Mouse (Mus musculus) limb, embryonic 10.5 days (tissue): ENCODE measurements at regions not wholly inside any gene's neighbourhood (a gene's known extent, or its start where the extent isn't known, plus 50 kb on each side); places are given as distances from the start of the nearest gene placed in this dataset.

Experiments
- DNase-seq: peaks from one replicate; pipeline ENCODE4 v3.0.0-alpha.2; 2017; ENCODE audit warnings: low spot score
- H3K27ac ChIP-seq: fragments of 300-500 bp; sonication (generic); 2 replicates; pipeline ENCODE4 v1.5.1; 2016; ENCODE audit warnings: mild to moderate bottlenecking
- H3K27me3 ChIP-seq: fragments of 300-500 bp; sonication (generic); 2 replicates; pipeline ENCODE4 v1.6.1; 2016; ENCODE audit warnings: low read depth, mild to moderate bottlenecking; ENCODE audit not compliant: poor library complexity, severe bottlenecking
- H3K36me3 ChIP-seq: fragments of 300-500 bp; sonication (generic); 2 replicates; pipeline ENCODE4 v1.6.1; 2016; ENCODE audit warnings: mild to moderate bottlenecking, moderate library complexity
- H3K4me1 ChIP-seq: fragments of 300-500 bp; sonication (generic); 2 replicates; pipeline ENCODE4 v1.6.1; 2016
- H3K4me3 ChIP-seq: fragments of 300-500 bp; sonication (generic); 2 replicates; pipeline ENCODE4 v1.5.1; 2016; ENCODE audit warnings: mild to moderate bottlenecking, moderate library complexity
- H3K9me3 ChIP-seq: fragments of 300-500 bp; sonication (generic); replicated peaks from 2 replicates; pipeline ENCODE4 v1.6.1; 2016; ENCODE audit warnings: mild to moderate bottlenecking
- WGBS: fragments of 180-500 bp; shearing (Covaris S2); methylation state at CpG from one replicate; pipeline ENCODE4 v1.1.7; 2016; 5-methylcytosine and 5-hydroxymethylcytosine counted together

DNA sequence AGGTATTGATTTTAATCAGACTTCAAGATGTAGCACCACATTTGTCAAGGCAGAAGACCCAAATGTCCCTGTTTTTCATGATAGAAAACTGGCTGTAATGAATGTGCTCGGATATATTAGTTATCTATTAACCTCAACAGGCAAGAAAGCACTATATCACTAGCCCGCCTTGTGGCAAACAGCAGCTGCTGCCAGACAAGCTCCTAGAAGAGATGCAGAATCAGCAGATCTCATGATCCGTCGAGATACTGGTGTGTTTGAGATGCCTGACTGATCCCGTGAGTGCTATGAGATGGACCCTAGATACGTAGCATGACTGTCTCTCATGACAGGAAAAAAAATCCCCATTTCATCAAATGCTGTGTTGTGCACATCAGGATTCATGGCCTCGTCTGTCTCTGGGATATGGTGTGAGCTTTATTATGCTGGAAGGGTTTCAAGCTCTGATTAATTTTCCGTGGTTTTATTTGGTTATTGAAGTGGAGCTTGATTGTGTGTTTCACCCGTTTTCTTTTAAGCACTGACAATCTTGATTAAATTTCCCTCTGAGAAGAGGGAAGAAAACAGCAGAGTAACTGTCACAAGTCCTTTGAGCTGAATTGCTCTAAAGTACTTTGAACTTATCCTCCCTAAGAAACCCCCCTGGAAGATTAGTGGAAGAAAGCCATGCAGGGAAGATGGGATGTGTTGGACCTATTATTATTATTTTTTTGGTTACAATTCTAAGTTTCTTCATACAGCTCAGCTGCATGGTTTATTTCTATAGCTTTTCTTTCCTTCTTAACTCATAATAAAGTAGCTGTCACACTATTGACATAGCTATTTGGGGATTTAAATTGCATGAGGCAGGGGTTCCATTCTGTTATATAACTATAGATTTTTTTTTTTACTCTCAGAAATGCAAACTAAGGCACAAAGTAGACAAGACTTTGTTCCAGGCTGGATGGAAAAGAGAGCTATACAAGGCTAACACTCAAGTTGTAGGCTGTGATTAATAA, 287.4 kb upstream of the Frg1 start:
- Histone ChIP-seq H3K27me3 (no peaks in the 10 kb centered on the region), H3K4me3 (no peak overlapping the region), H3K4me1 (no peaks in the 10 kb centered on the region), H3K9me3 (no peaks in the 10 kb centered on the region), H3K27ac (no peak overlapping the region), H3K36me3 (no peaks in the 10 kb centered on the region)
- no peak for DNase-seq
- 83% methylated on average over 9 of the region's 9 CpGs for WGBS
